Mouse (Mus musculus): Measurements from ENCODE around the gene Dync2h1. TPM values are rescaled to one million over a fixed set of nuclear protein-coding genes. Genes with fewer than 3 reads are reported as not detected.

Dync2h1 gene
- polyA plus RNA-seq, 1 experiment from 2014 or later: 16.2 TPM

DNA sequence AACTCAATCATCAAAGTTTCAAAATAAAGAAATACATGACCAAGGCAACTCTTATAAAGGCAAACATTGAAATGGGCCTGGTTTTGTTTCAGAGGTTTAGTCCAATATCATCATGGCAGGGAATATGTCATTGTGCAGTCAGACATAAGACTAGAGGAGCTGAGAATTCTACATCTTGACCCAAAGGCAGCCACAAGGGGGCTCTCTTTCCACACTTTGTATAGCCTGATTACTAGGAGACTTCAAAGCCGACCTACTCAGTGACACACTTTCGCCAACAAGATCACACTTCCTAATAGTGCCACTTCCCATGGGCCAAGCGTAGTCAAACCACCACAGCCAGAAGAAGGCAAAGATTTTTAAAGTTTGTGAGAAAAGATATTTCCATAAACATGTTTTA is 133.7 kb downstream of the Dync2h1 start:
- H3K27ac ChIP-seq (ENCODE audit: low read length): no peak overlapping the region
- H3K4me2 ChIP-seq (ENCODE audit: low read depth, low read length): no peak overlapping the region
- peaks cover 2% of the 10 kb centered on the region; the same call in 1 of the 2 replicates for H3K36me3 ChIP-seq (ENCODE audit: control insufficient read depth, insufficient read depth, low read length)
- 71% methylated on average over 3 of the region's 3 CpGs for WGBS
- H3K9me3 ChIP-seq (ENCODE audit: control insufficient read depth, low read length): no peaks in the 10 kb centered on the region
- no peaks in the 10 kb centered on the region for H3K4me1 ChIP-seq (replicated peaks; ENCODE audit: control insufficient read depth, insufficient read depth, low read length)
- ATAC-seq (ENCODE audit: low read depth): no peak
- H3K27me3 ChIP-seq (ENCODE audit: control insufficient read depth, insufficient read depth, low read depth, low read length): no peaks in the 10 kb centered on the region
- H3K4me3 ChIP-seq (ENCODE audit: low read length): no peak overlapping the region
- no peak overlapping the region for H3K9ac ChIP-seq (ENCODE audit: low read length)

DNA sequence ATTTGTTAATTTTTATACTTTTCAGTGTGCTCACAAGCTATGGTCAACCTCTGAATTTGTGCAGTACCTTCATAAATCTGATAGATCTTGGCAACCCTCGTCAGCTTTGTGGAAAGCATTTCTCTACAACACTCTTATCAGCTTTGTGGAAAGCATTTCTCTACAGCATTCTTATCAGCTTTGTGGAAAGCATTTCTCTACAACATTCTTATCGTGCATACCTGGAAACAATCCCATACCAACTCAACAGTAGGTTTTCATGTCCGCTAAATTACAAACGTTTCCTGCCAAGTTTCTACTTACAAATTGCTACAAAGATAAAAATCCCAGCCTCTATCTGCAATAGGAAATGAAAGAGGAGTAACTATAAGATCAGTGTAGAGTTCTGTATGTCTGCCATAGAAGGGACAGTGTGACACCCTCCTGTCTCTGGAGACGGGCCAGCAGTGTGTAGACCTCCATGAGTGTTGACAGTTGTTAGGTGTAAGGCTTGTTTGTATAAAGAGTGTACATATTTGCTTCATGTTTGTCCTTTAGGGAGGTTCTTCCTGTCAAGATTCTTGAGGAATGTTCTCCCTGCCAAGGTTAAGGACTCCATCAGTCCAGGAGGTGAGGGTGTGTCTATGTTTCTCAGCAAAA is 141.5 kb downstream of the Dync2h1 start:
- Histone ChIP-seq H3K4me1 (replicated peaks; ENCODE audit: control insufficient read depth, insufficient read depth, low read length) (no peaks in the 10 kb centered on the region), H3K4me2 (ENCODE audit: low read depth, low read length) (no peak overlapping the region), H3K27ac (ENCODE audit: low read length) (no peak overlapping the region), H3K9ac (ENCODE audit: low read length) (no peak overlapping the region), H3K27me3 (ENCODE audit: control insufficient read depth, insufficient read depth, low read depth, low read length) (no peaks in the 10 kb centered on the region), H3K36me3 (ENCODE audit: control insufficient read depth, insufficient read depth, low read length) (peaks cover 8% of the 10 kb centered on the region), H3K4me3 (ENCODE audit: low read length) (no peak overlapping the region), H3K9me3 (ENCODE audit: control insufficient read depth, low read length) (no peaks in the 10 kb centered on the region)
- ATAC-seq (ENCODE audit: low read depth): no peak
- 63% methylated on average over 5 of the region's 5 CpGs for WGBS

DNA sequence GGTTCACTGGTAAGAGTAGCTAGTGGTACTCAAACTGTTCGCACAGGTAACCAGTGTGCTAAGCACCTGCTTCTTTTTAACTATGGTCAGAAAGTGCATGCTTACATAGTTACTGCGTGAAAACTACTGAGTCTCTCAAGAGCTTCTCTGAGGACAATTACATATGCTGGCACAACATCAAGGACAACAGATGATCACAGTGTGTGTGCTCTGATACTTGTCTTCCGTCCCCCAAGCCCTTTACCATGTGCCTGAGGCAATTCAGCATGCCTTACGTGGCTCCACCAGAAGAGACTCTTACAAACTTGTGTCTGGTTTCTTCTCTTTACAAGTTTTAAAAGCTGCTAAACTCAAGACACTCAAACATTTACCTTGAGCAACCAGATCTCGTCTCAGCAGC is 143.0 kb downstream of the Dync2h1 start:
- H3K4me2 ChIP-seq (ENCODE audit: low read depth, low read length): no peak overlapping the region
- peaks cover 8% of the 10 kb centered on the region for H3K36me3 ChIP-seq (ENCODE audit: control insufficient read depth, insufficient read depth, low read length)
- no peaks in the 10 kb centered on the region for H3K9me3 ChIP-seq (ENCODE audit: control insufficient read depth, low read length)
- H3K9ac ChIP-seq (ENCODE audit: low read length): no peak overlapping the region
- no peak overlapping the region for H3K4me3 ChIP-seq (ENCODE audit: low read length)
- H3K4me1 ChIP-seq (replicated peaks; ENCODE audit: control insufficient read depth, insufficient read depth, low read length): no peaks in the 10 kb centered on the region
- no peak for ATAC-seq (ENCODE audit: low read depth)
- whole genome bisulfite sequencing: 85% methylated on average over 5 of the region's 5 CpGs
- H3K27ac ChIP-seq (ENCODE audit: low read length): no peak overlapping the region
- H3K27me3 ChIP-seq (ENCODE audit: control insufficient read depth, insufficient read depth, low read depth, low read length): no peaks in the 10 kb centered on the region

DNA sequence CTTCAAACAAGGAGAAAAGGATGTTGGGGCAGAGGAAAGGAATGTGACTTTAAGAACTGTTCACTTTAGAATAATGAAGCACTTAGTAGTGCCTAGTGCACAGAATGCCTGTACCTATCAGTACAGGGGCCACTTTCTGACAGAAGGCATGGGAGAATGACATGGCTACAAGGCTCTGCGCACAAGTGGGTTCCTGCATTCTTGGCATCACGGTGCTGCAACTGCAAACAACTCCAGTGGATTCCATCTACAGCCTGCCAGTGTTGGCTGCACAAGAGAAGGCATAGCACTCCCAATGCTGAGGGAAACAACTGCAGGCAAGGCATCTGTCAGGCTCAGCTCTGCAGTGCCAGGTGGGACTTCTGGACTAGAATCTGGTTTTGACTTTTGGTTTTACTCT is 151.7 kb downstream of the Dync2h1 start:
- no peak overlapping the region for H3K4me2 ChIP-seq (ENCODE audit: low read depth, low read length)
- ATAC-seq (ENCODE audit: low read depth): no peak

DNA sequence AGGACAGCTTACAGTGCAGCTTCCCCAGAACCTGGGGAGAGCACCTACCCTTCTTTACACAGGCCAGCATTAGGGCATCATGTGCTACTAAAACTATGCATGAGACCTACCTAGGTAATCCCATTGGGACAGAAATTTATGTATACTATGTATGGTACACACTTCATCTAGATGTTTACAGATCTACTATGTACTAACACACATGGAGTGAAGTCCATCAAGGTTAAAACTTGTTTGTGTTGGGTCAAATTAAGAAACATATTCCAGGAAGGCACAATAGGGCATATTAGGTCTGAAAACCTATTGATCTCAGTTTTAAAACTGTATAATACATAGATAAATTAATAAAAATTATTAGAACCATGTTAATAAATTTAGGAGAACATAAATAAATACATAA is 168.6 kb downstream of the Dync2h1 start:
- Histone ChIP-seq H3K9ac (ENCODE audit: low read length) (no peak overlapping the region), H3K27ac (ENCODE audit: low read length) (no peak overlapping the region), H3K4me1 (replicated peaks; ENCODE audit: control insufficient read depth, insufficient read depth, low read length) (no peaks in the 10 kb centered on the region), H3K9me3 (ENCODE audit: control insufficient read depth, low read length) (no peaks in the 10 kb centered on the region), H3K27me3 (ENCODE audit: control insufficient read depth, insufficient read depth, low read depth, low read length) (no peaks in the 10 kb centered on the region), H3K36me3 (ENCODE audit: control insufficient read depth, insufficient read depth, low read length) (no peaks in the 10 kb centered on the region), H3K4me3 (ENCODE audit: low read length) (no peak overlapping the region), H3K4me2 (ENCODE audit: low read depth, low read length) (no peak overlapping the region)
- no peak for ATAC-seq (ENCODE audit: low read depth)

More for the DNA sequence above, 151.7 kb downstream of the Dync2h1 start:
- Histone ChIP-seq H3K27ac (ENCODE audit: low read length) (no peak overlapping the region), H3K36me3 (ENCODE audit: control insufficient read depth, insufficient read depth, low read length) (peaks cover 2% of the 10 kb centered on the region; the same call in 1 of the 2 replicates), H3K4me3 (ENCODE audit: low read length) (no peak overlapping the region), H3K4me1 (replicated peaks; ENCODE audit: control insufficient read depth, insufficient read depth, low read length) (no peaks in the 10 kb centered on the region), H3K27me3 (ENCODE audit: control insufficient read depth, insufficient read depth, low read depth, low read length) (no peaks in the 10 kb centered on the region), H3K9me3 (ENCODE audit: control insufficient read depth, low read length) (no peaks in the 10 kb centered on the region), H3K9ac (ENCODE audit: low read length) (no peak overlapping the region)
- WGBS: 75% methylated on average over 2 of the region's 2 CpGs

DNA sequence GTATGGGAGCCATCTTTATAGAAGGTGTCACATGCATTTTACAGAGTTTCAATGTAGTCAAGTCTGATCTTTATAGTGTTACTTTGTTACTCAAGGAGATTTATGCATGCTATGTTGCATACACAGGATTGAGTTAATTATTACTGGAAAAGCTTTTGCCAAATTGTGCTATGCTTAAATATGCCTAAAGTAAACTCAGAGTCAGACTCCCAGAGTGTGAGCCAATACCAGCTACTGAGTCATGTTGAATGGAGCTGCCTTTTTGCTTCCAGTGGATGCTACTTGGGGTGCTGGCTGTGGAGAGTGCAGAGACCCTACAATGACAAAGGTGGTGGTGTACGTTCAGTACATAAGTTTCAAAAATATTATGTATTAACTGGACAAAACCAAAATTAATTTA is 169.5 kb downstream of the Dync2h1 start:
- Histone ChIP-seq H3K27me3 (ENCODE audit: control insufficient read depth, insufficient read depth, low read depth, low read length) (no peaks in the 10 kb centered on the region), H3K27ac (ENCODE audit: low read length) (no peak overlapping the region), H3K9ac (ENCODE audit: low read length) (no peak overlapping the region), H3K4me1 (replicated peaks; ENCODE audit: control insufficient read depth, insufficient read depth, low read length) (no peaks in the 10 kb centered on the region), H3K36me3 (ENCODE audit: control insufficient read depth, insufficient read depth, low read length) (no peaks in the 10 kb centered on the region), H3K4me2 (ENCODE audit: low read depth, low read length) (no peak overlapping the region), H3K9me3 (ENCODE audit: control insufficient read depth, low read length) (no peaks in the 10 kb centered on the region), H3K4me3 (ENCODE audit: low read length) (no peak overlapping the region)
- 89% methylated on average over 1 of the region's 1 CpGs for WGBS
- ATAC-seq (ENCODE audit: low read depth): no peak

DNA sequence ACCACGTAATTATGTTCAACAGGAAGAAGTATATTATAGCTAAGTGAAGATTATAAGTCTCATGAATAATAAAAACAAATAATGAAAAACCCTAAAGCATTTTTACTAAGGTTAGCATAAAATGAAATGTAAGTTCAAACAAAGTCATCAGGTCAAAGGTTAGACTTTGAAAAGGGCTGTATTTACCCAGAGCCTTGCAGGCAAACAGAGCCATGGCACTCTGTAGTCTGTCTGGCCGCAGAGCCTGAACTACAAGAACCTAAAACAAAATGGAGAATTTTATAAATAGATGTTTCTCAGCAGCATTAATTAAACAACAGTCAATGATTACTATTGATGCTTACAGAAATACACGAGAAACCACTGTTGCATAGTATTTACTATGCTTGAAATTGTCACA is 174.5 kb downstream of the Dync2h1 start:
- Histone ChIP-seq H3K36me3 (ENCODE audit: control insufficient read depth, insufficient read depth, low read length) (no peaks in the 10 kb centered on the region), H3K27me3 (ENCODE audit: control insufficient read depth, insufficient read depth, low read depth, low read length) (no peaks in the 10 kb centered on the region), H3K4me2 (ENCODE audit: low read depth, low read length) (no peak overlapping the region), H3K4me1 (replicated peaks; ENCODE audit: control insufficient read depth, insufficient read depth, low read length) (no peaks in the 10 kb centered on the region), H3K27ac (ENCODE audit: low read length) (no peak overlapping the region), H3K4me3 (ENCODE audit: low read length) (no peak overlapping the region), H3K9me3 (ENCODE audit: control insufficient read depth, low read length) (no peaks in the 10 kb centered on the region), H3K9ac (ENCODE audit: low read length) (no peak overlapping the region)
- WGBS: 60% methylated on average over 3 of the region's 3 CpGs
- ATAC-seq (ENCODE audit: low read depth): no peak

DNA sequence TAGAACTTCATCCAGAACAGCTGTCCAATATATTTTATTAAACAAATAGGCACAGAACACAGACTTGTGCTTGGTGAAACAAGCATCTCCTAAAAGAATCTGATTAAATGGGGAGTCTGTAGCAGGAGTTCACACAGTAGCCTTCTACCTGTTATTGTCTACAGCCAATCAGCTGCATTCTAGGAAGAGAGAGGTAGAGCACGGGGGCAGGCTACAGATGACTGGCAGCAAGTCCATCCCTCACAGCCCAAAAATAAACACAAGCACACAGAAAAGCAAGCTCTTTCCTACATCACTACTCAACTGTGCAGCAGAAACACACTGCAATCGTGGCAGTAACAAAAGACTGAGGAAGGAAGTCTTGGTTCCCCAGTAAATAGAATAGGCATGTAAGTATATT is 189.4 kb downstream of the Dync2h1 start:
- 33% methylated on average over 2 of the region's 2 CpGs for WGBS
- Histone ChIP-seq H3K27me3 (ENCODE audit: control insufficient read depth, insufficient read depth, low read depth, low read length) (no peaks in the 10 kb centered on the region), H3K4me3 (ENCODE audit: low read length) (no peak overlapping the region), H3K4me1 (replicated peaks; ENCODE audit: control insufficient read depth, insufficient read depth, low read length) (no peaks in the 10 kb centered on the region), H3K9ac (ENCODE audit: low read length) (no peak overlapping the region), H3K9me3 (ENCODE audit: control insufficient read depth, low read length) (no peaks in the 10 kb centered on the region), H3K36me3 (ENCODE audit: control insufficient read depth, insufficient read depth, low read length) (0 out of 2 replicates have a peak, but pooled peaks cover 3% of the 10 kb centered on the region), H3K4me2 (ENCODE audit: low read depth, low read length) (no peak overlapping the region), H3K27ac (ENCODE audit: low read length) (no peak overlapping the region)
- no peak for ATAC-seq (ENCODE audit: low read depth)

DNA sequence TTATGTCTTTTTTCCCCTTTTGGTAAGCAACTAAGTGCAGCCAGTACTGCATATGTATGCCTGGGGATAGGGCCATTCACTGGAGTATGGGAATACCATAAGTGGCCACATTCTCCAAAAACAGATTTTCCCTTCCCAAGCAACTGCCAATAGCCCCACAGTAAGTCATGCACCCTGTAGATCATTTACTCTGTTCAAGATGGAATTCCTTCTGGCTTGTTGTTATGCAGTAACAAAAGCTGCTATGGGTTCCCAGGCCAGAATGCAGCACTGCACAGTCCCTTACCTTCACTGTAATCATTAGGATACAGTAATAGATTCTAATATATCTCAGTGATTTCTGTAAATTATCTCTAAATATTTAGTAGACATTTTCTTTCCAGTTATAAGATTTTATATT is 190.0 kb downstream of the Dync2h1 start:
- Histone ChIP-seq H3K9me3 (ENCODE audit: control insufficient read depth, low read length) (no peaks in the 10 kb centered on the region), H3K4me3 (ENCODE audit: low read length) (no peak overlapping the region), H3K27me3 (ENCODE audit: control insufficient read depth, insufficient read depth, low read depth, low read length) (no peaks in the 10 kb centered on the region), H3K27ac (ENCODE audit: low read length) (no peak overlapping the region), H3K4me1 (replicated peaks; ENCODE audit: control insufficient read depth, insufficient read depth, low read length) (no peaks in the 10 kb centered on the region), H3K9ac (ENCODE audit: low read length) (no peak overlapping the region), H3K4me2 (ENCODE audit: low read depth, low read length) (no peak overlapping the region), H3K36me3 (ENCODE audit: control insufficient read depth, insufficient read depth, low read length) (0 out of 2 replicates have a peak, but pooled peaks cover 3% of the 10 kb centered on the region)
- ATAC-seq (ENCODE audit: low read depth): no peak

All from lung, embryonic 16.5 days (tissue).